Mouse (Mus musculus) stomach, embryonic 14.5 days (tissue): Measurements from ENCODE around the gene Zfp1. TPM values are rescaled to one million over a fixed set of nuclear protein-coding genes. Genes with fewer than 3 reads are reported as not detected.

Experiments used
- ATAC-seq: fragments of 200-750 bp; cut with Nextera tagmentation; 2 replicates; pipeline ENCODE4 v1.8.0; 2017; ENCODE audit warnings: low read depth, moderate TSS enrichment; ENCODE audit not compliant: insufficient number of reproducible peaks, insufficient read depth, low FRiP score
- H3K27ac ChIP-seq: fragments of 300-500 bp; sonication (generic); 2 replicates; pipeline ENCODE4 v1.5.1; 2014; ENCODE audit warnings: mild to moderate bottlenecking, low read length, moderate library complexity, mixed read lengths
- H3K27me3 ChIP-seq: fragments of 300-500 bp; sonication (generic); 2 replicates; pipeline ENCODE4 v1.6.1; 2014; ENCODE audit warnings: low read length, control low read depth, mixed read lengths; ENCODE audit not compliant: control insufficient read depth, insufficient read depth
- H3K36me3 ChIP-seq: fragments of 300-500 bp; sonication (generic); 2 replicates; pipeline ENCODE4 v1.6.1; 2014; ENCODE audit warnings: mild to moderate bottlenecking, control low read depth, low read length, moderate library complexity, mixed read lengths; ENCODE audit not compliant: control insufficient read depth, insufficient read depth
- H3K4me1 ChIP-seq: fragments of 300-500 bp; sonication (generic); 2 replicates; pipeline ENCODE4 v1.6.1; 2014; ENCODE audit warnings: low read length, control low read depth, mixed read lengths; ENCODE audit not compliant: control insufficient read depth, insufficient read depth
- H3K4me2 ChIP-seq: fragments of 300-500 bp; sonication (generic); replicated peaks from 2 replicates; pipeline ENCODE4 v1.6.1; 2014; ENCODE audit warnings: low read depth, low read length, control low read depth
- H3K4me3 ChIP-seq: fragments of 300-500 bp; sonication (generic); 2 replicates; pipeline ENCODE4 v1.5.1; 2014; ENCODE audit warnings: low read depth, low read length, control low read depth
- H3K9ac ChIP-seq: fragments of 300-500 bp; sonication (generic); replicated peaks from 2 replicates; pipeline ENCODE4 v1.6.1; 2014; ENCODE audit warnings: low read depth, mild to moderate bottlenecking, control low read depth, low read length, moderate library complexity, mixed read lengths
- H3K9me3 ChIP-seq: fragments of 300-500 bp; sonication (generic); 2 replicates; pipeline ENCODE4 v1.6.1; 2016; ENCODE audit warnings: low read depth, low read length, control low read depth; ENCODE audit not compliant: control insufficient read depth
- WGBS: fragments of 180-500 bp; shearing (Covaris S2); extraction: QIAGEN DNeasy Blood & Tissue Kit; methylation state at CpG from one replicate; pipeline ENCODE4 v1.1.7; 2014; 5-methylcytosine and 5-hydroxymethylcytosine counted together
- polyA plus RNA-seq: library from polyadenylated mRNA; unstranded; fragments of >200 nt; fragmentation: Nextera tagmentation; extraction: Ambion mirVana; gene quantifications from 2 replicates; pipeline ENCODE4 v1.2.1, GENCODE M21; 2014

The Zfp1 gene
- polyA plus RNA-seq, 1 experiment from 2014 or later: 26.3 TPM

DNA sequence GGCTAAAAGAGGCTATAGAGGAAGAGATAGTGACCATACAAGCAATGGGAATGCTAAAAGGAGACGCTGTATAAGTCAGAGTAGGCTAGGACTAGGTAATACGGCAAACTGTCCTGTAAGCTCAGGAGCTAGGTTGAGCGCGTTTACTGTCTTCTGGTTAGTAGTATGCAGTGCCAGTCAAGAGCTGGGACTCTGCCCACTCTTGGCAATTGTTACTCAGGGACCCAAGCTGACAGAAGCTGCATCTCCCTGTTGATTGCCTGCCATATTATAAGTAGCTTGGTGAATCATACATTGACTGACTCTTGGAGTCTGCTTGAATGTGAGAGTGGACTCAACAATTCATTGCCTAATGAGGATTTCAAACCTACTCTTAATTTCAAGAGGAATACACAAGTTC is 41.2 kb upstream of the Zfp1 start:
- no peak overlapping the region for H3K27ac ChIP-seq
- peaks cover 7% of the 10 kb centered on the region; the same call in 1 of the 2 replicates for H3K4me1 ChIP-seq
- no peak overlapping the region for H3K4me3 ChIP-seq
- H3K27me3 ChIP-seq: no peaks in the 10 kb centered on the region
- H3K9me3 ChIP-seq: no peaks in the 10 kb centered on the region
- WGBS: 94% methylated on average over 4 of the region's 4 CpGs
- no peak overlapping the region for H3K9ac ChIP-seq
- no peak for ATAC-seq
- no peaks in the 10 kb centered on the region for H3K36me3 ChIP-seq
- no peak overlapping the region for H3K4me2 ChIP-seq

DNA sequence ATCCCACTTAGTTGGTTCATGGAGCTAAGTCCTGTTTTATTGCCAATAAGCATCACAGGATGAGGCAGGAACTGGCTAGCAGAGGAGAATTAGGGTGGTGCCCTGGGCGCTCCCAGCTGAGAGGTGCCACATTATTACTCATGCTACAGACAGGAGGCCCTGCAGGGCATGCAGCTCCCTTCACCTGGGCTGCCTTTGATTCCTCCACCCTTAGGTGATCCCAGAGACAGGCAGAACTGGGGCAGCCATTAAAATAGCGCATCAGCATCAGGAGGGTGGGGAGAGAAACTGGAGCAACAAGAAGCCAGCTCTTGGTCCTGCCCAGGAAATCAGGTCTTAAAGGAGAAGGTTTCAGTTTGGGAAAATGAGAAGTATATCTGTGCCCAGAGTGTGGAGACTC is 38.2 kb upstream of the Zfp1 start:
- ATAC-seq: no peak
- no peaks in the 10 kb centered on the region for H3K36me3 ChIP-seq
- H3K4me3 ChIP-seq: no peak overlapping the region
- no peaks in the 10 kb centered on the region for H3K4me1 ChIP-seq
- 89% methylated on average over 2 of the region's 2 CpGs for WGBS
- H3K9ac ChIP-seq: no peak overlapping the region
- H3K27me3 ChIP-seq: no peaks in the 10 kb centered on the region
- H3K4me2 ChIP-seq: no peak overlapping the region
- H3K27ac ChIP-seq: no peak overlapping the region
- no peaks in the 10 kb centered on the region for H3K9me3 ChIP-seq

DNA sequence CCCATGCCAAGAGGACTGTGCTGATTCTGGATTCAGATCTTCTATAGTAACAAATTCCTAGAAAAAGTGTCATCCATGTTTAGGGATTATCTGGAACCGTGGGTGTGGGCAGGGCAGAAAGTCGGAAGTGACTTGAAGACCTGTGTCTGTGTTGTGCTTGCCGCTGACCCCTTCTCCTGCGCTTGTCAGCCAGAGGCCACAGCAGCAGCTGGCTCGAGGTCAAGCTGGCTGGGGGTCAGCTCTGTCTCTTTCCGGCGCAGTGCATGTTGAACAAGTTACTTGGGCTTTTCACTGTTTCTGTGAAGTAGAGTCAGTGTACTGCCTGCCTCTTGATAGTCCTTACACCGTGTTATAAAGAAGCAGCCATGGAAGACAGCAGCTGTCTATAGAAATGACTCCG is 36.2 kb upstream of the Zfp1 start:
- Histone ChIP-seq H3K4me2 (no peak overlapping the region), H3K4me1 (no peaks in the 10 kb centered on the region), H3K27ac (no peak overlapping the region), H3K9me3 (no peaks in the 10 kb centered on the region), H3K9ac (no peak overlapping the region), H3K27me3 (no peaks in the 10 kb centered on the region), H3K4me3 (no peak overlapping the region), H3K36me3 (no peaks in the 10 kb centered on the region)
- no peak for ATAC-seq
- 76% methylated on average over 9 of the region's 9 CpGs for WGBS

- no peaks in the 10 kb centered on the region for H3K4me1 ChIP-seq
- H3K27me3 ChIP-seq: no peaks in the 10 kb centered on the region
- peaks cover 4% of the 10 kb centered on the region; the same call in 1 of the 2 replicates for H3K36me3 ChIP-seq
- H3K9me3 ChIP-seq: no peaks in the 10 kb centered on the region
- H3K4me3 ChIP-seq: no peak overlapping the region
- WGBS: 86% methylated on average over 7 of the region's 7 CpGs
- H3K9ac ChIP-seq: no peak overlapping the region
- H3K4me2 ChIP-seq: no peak overlapping the region
- no peak overlapping the region for H3K27ac ChIP-seq
- ATAC-seq: no peak
Observed at GRCm38 (mm10) chr8:111607414-111607813, 35.8 kb upstream of the Zfp1 start.

- Histone ChIP-seq H3K4me2 (no peak overlapping the region), H3K9me3 (no peaks in the 10 kb centered on the region), H3K36me3 (peaks cover 5% of the 10 kb centered on the region; the same call in 1 of the 2 replicates), H3K27me3 (no peaks in the 10 kb centered on the region), H3K9ac (no peak overlapping the region), H3K4me3 (no peak overlapping the region), H3K27ac (no peak overlapping the region), H3K4me1 (0 out of 2 replicates have a peak, but pooled peaks cover 3% of the 10 kb centered on the region)
- WGBS: 74% methylated on average over 5 of the region's 5 CpGs
- ATAC-seq: no peak
Observed at GRCm38 (mm10) chr8:111613181-111613580, 30.0 kb upstream of the Zfp1 start.

GRCm38 (mm10) chr8:111614786-111615701 is 28.2 kb upstream of the Zfp1 start:
- H3K36me3 ChIP-seq: peaks cover 5% of the 10 kb centered on the region; the same call in 1 of the 2 replicates
- no peaks in the 10 kb centered on the region for H3K27me3 ChIP-seq
- H3K4me1 ChIP-seq: 0 out of 2 replicates have a peak, but pooled peaks cover 3% of the 10 kb centered on the region
- H3K9ac ChIP-seq: no peak overlapping the region
- 74% methylated on average over 6 of the region's 6 CpGs for WGBS
- no peak for ATAC-seq
- no peak overlapping the region for H3K4me3 ChIP-seq
- peak overlapping the region; percentile 1; the same call in 1 of the 2 replicates for H3K27ac ChIP-seq
- no peaks in the 10 kb centered on the region for H3K9me3 ChIP-seq
- H3K4me2 ChIP-seq: no peak overlapping the region

DNA sequence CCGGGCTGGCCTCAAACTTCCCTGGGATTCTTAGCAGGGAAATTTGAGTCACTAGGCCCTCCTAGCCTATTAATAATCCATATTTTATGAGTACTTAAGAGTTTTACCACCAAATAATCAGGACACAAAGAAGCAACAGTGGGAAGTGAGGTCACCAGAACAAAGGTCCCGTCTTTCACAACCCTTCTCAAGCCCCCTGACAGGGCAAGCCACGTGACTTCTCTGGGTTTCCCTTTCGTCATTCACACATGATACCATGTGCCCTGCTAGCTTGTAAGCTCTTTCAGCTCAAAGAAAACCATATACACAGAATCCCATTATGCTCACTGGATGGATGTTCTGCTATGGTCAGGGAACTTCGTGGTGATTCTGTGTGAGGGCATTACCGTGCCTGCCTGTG is 25.4 kb upstream of the Zfp1 start:
- no peaks in the 10 kb centered on the region for H3K27me3 ChIP-seq
- 79% methylated on average over 6 of the region's 6 CpGs for WGBS
- H3K9me3 ChIP-seq: no peaks in the 10 kb centered on the region
- H3K9ac ChIP-seq: no peak overlapping the region
- no peak for ATAC-seq
- no peak overlapping the region for H3K4me3 ChIP-seq
- H3K27ac ChIP-seq: no peak overlapping the region
- H3K36me3 ChIP-seq: peaks cover 8% of the 10 kb centered on the region; the same call in 1 of the 2 replicates
- H3K4me1 ChIP-seq: 0 out of 2 replicates have a peak, but pooled peaks cover 3% of the 10 kb centered on the region
- H3K4me2 ChIP-seq: no peak overlapping the region

DNA sequence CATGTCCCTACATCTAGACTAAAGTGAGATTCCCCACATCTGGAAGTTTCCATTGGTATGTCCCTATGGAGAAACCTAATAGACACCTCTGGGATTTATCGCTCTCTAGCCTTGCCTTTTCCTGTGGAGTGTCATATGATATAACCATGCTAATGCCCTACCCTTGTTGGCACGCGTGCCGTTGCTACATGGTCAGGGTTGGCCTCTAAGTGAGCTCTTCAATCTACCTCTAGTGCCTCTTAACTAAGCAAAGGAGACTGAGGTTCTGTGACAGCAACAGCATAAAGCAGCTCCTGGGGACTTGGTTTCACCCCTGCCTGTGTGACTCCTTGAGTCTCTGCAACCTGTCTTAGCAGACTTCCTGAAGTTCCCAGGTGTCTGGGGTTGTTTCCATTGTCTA is 24.9 kb upstream of the Zfp1 start:
- WGBS: 95% methylated on average over 4 of the region's 4 CpGs
- peaks cover 8% of the 10 kb centered on the region; the same call in 1 of the 2 replicates for H3K36me3 ChIP-seq
- ATAC-seq: no peak
- no peaks in the 10 kb centered on the region for H3K27me3 ChIP-seq
- H3K9ac ChIP-seq: no peak overlapping the region
- no peak overlapping the region for H3K27ac ChIP-seq
- H3K4me3 ChIP-seq: no peak overlapping the region
- no peak overlapping the region for H3K4me2 ChIP-seq
- H3K9me3 ChIP-seq: no peaks in the 10 kb centered on the region
- 0 out of 2 replicates have a peak, but pooled peaks cover 3% of the 10 kb centered on the region for H3K4me1 ChIP-seq
